Mouse (Mus musculus) Patski (cell line): ENCODE measurements at regions not wholly inside any gene's neighbourhood (a gene's known extent, or its start where the extent isn't known, plus 50 kb on each side); places are given as distances from the start of the nearest gene placed in this dataset.

Experiments used
- ATAC-seq: fragments of 100-300 bp; one replicate; pipeline ENCODE4 v1.8.0; 2021
- CTCF ChIA-PET: fragments of 350-600 bp; sonication (Branson Sonifier 250); formaldehyde crosslinking; loops from one replicate; lab custom pipeline; 2022; ENCODE audit warnings: inconsistent platforms; lab: Charles Lee
- POLR2A ChIA-PET: fragments of 350-600 bp; sonication (Branson Sonifier 250); formaldehyde crosslinking; loops from one replicate; lab custom pipeline; 2022; ENCODE audit warnings: antibody characterized with exemption, inconsistent platforms; lab: Charles Lee
- DNase-seq: peaks from one replicate; pipeline ENCODE4 v3.0.0-alpha.2; 2011; ENCODE audit warnings: low read depth, low spot score
- H3K27me3 ChIP-seq: fragments of 371-371 bp; one replicate; pipeline ENCODE4 v1.5.1; 2021
- CTCF ChIP-seq: fragments of 100-300 bp; IDR thresholded peaks from one replicate; pipeline ENCODE4 v1.5.1; 2021
- in situ Hi-C: fragments of 300-500 bp; cut with MboI; formaldehyde crosslinking; loops from 3 replicates; pipeline ENCODE4 v1.11.1; 2018; ENCODE audit warnings: low pct_unique_long_range_greater_than_20kb, mixed read lengths

- no peak for TF ChIP-seq CTCF
- POLR2A ChIA-PET = no interaction called here
- no peaks in the 10 kb centered on the region for H3K27me3 ChIP-seq
- DNase-seq (no peak), ATAC-seq (no peak)
- in situ Hi-C loops = no loop called here
- CTCF ChIA-PET = no interaction called here
Observed at GRCm38 (mm10) chr16:9113801-9114200, 283.9 kb downstream of the 1810013L24Rik start.

- no peaks in the 10 kb centered on the region for H3K27me3 ChIP-seq
- no peak for DNase-seq
- in situ Hi-C loops = no loop called here
- ChIA-PET CTCF (no interaction called here), POLR2A (no interaction called here)
- no peak for ATAC-seq
- TF ChIP-seq CTCF = no peak
Observed at GRCm38 (mm10) chr16:9115548-9115947, 285.6 kb downstream of the 1810013L24Rik start.

GRCm38 (mm10) chr16:9121581-9121980 lies 291.7 kb downstream of the 1810013L24Rik start:
- H3K27me3 ChIP-seq = no peaks in the 10 kb centered on the region
- in situ Hi-C loops = no loop called here
- POLR2A ChIA-PET = no interaction called here
- ATAC-seq = no peak
- DNase-seq = no peak
- no peak for TF ChIP-seq CTCF
- CTCF ChIA-PET = interaction anchor here (0.7 to 2.1 kb wide), 2 partner anchors 10 to 14 kb away, joined by 3 to 4 read pairs; no protein-coding TSS in a partner anchor

GRCm38 (mm10) chr16:9132113-9132512 lies 302.2 kb downstream of the 1810013L24Rik start:
- DNase-seq (no peak), ATAC-seq (no peak)
- ChIA-PET POLR2A (no interaction called here), CTCF (no interaction called here)
- H3K27me3 ChIP-seq = no peaks in the 10 kb centered on the region
- in situ Hi-C loops = no loop called here
- no peak for TF ChIP-seq CTCF

GRCm38 (mm10) chr16:9132778-9133177 lies 302.9 kb downstream of the 1810013L24Rik start:
- in situ Hi-C loops = no loop called here
- TF ChIP-seq CTCF = no peak
- H3K27me3 ChIP-seq = no peaks in the 10 kb centered on the region
- POLR2A ChIA-PET = no interaction called here
- no peak for DNase-seq
- CTCF ChIA-PET = no interaction called here
- no peak for ATAC-seq

GRCm38 (mm10) chr16:9135377-9135776 lies 305.5 kb downstream of the 1810013L24Rik start:
- in situ Hi-C loops = no loop called here
- ATAC-seq = no peak
- ChIA-PET CTCF (interaction anchor here (1.7 kb wide), 1 partner anchor 13 kb away, joined by 4 read pairs; no protein-coding TSS in a partner anchor), POLR2A (no interaction called here)
- no peak for DNase-seq
- TF ChIP-seq CTCF = no peak
- no peaks in the 10 kb centered on the region for H3K27me3 ChIP-seq

- no peak for ATAC-seq
- DNase-seq = peak; percentile 12
- no peaks in the 10 kb centered on the region for H3K27me3 ChIP-seq
- in situ Hi-C loops = no loop called here
- TF ChIP-seq CTCF = no peak
- POLR2A ChIA-PET = no interaction called here
- CTCF ChIA-PET = no interaction called here
Observed at GRCm38 (mm10) chr16:9138552-9139224, 308.8 kb downstream of the 1810013L24Rik start.

- TF ChIP-seq CTCF = no peak
- no peaks in the 10 kb centered on the region for H3K27me3 ChIP-seq
- in situ Hi-C loops = no loop called here
- POLR2A ChIA-PET = no interaction called here
- DNase-seq = no peak
- CTCF ChIA-PET = interaction anchor here (1.0 kb wide), 1 partner anchor 10 kb away, joined by 5 read pairs; no protein-coding TSS in a partner anchor
- no peak for ATAC-seq
Observed at GRCm38 (mm10) chr16:9139405-9139804, 309.5 kb downstream of the 1810013L24Rik start.

GRCm38 (mm10) chr16:9149209-9150135 lies 319.6 kb downstream of the 1810013L24Rik start:
- ChIA-PET CTCF (interaction anchor here (1.3 to 2.5 kb wide), 2 partner anchors 10 to 11 kb away, joined by 3 to 5 read pairs; no protein-coding TSS in a partner anchor), POLR2A (no interaction called here)
- in situ Hi-C loops = no loop called here
- DNase-seq = no peak
- no peak for TF ChIP-seq CTCF
- no peaks in the 10 kb centered on the region for H3K27me3 ChIP-seq
- no peak for ATAC-seq

- in situ Hi-C loops = no loop called here
- CTCF ChIA-PET = interaction anchor here (1.1 kb wide), 1 partner anchor 10 kb away, joined by 3 read pairs; no protein-coding TSS in a partner anchor
- H3K27me3 ChIP-seq = no peaks in the 10 kb centered on the region
- DNase-seq (no peak), ATAC-seq (no peak)
- POLR2A ChIA-PET = no interaction called here
- TF ChIP-seq CTCF = no peak
Observed at GRCm38 (mm10) chr16:9151936-9152335, 322.0 kb downstream of the 1810013L24Rik start.

GRCm38 (mm10) chr16:9153501-9153900 lies 323.6 kb downstream of the 1810013L24Rik start:
- ChIA-PET POLR2A (no interaction called here), CTCF (no interaction called here)
- in situ Hi-C loops = no loop called here
- no peak for DNase-seq
- no peak for TF ChIP-seq CTCF
- no peaks in the 10 kb centered on the region for H3K27me3 ChIP-seq
- ATAC-seq = no peak
